Mouse (Mus musculus) ZHBTc4 (cell line): ENCODE data around the gene Ctss.

ENCODE experiments used
- DNase-seq: peaks from one replicate; pipeline ENCODE4 v3.0.0-alpha.2; 2011; ENCODE audit warnings: low read depth, low spot score

The Ctss gene

DNA sequence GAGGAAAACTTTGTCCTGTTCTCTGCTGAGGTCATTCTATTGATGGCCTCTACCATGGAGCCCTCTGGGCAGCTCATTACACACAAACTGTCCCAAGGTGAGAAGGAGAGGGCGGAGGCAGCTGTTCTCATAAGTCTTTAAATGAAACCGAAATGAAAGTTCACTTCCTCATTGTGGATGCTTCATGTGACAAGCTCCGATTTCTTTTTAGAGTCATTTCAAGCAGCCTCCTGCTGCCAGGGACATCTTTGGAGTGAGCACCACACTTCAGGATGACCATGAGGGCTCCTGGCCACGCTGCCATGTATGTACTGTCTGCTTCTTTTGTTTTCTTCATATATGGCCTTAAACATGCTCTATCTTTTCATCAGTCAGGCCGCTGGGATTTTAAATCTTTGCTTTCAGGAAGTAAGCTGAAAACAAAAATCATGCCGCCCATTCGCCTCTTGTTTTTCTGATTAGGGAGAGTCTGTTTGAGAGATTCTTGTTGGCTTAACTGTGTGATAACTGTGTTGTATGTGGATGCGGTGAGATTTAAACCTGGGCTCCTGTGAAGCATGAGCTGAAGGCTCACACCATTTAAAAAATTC, at the start of gene Ctss:
Gene Ctss, plus strand, starts transcription at position 165 of the 590 bp plus-strand sequence.
- DNase-seq = no peak

DNA sequence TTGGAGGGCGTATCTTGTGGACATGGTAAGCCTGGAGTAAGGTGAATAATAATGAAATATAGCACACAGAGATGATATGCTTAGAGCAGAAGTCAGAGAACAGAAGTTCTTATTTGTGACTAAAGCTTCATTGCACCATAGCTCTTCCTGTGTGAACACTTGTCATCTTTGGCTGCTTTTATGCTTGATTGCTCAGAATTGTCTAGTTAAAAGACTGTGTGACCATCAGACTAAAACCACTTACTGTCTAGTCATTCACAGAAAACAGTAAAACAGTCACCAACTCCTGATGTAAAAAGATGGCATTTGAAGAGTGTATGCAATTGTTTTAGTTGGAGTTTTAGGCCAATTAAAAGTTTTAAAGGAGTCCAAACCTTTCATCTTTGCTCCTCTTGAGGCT, 47.6 kb upstream of the Ctss start:
- DNase-seq = no peak

- DNase-seq = no peak
Measured at GRCm38 (mm10) chr3:95486421-95486820, 40.2 kb upstream of the Ctss start.

GRCm38 (mm10) chr3:95488679-95489078, 37.9 kb upstream of the Ctss start:
- no peak for DNase-seq

DNA sequence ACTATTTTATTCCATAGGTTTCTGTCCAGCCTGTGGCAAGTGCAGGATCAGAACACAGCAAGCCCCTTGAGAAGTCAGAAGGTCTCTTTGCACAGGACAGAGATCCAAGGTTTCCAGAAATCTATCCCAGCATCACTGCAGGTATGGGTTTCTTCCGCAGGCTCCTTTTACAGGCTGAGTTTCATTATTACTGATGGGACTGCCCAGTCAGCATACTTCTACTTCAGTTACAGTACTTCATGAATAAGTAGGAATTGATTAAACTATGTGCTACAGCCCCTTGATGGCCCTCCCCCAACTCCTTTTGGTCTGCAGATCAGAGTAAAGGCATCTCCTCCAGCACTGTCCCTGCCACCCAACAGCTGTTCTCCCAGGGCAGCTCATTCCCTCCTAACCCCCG, 36.3 kb upstream of the Ctss start:
- DNase-seq = no peak

GRCm38 (mm10) chr3:95494342-95494741, 32.2 kb upstream of the Ctss start:
- no peak for DNase-seq

DNA sequence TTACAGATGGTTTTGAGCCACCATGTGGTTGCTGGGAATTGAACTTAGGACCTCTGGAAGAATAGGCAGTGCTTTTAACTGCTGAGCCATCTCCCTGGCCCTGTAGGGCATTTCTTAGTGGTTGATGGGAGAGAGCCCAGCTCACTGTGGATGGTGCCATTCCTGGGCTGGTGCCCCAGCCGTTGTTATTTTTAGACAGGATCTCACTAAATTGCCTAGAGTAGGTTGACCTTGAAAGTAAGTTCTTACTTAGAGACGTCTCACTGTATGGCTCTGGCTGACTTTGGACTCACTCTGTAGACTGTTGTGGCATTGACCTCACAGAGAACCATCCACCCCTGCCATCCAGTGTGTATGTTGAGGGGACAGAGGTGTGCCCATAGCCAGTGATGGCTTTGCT, 28.4 kb upstream of the Ctss start:
- no peak for DNase-seq

DNA sequence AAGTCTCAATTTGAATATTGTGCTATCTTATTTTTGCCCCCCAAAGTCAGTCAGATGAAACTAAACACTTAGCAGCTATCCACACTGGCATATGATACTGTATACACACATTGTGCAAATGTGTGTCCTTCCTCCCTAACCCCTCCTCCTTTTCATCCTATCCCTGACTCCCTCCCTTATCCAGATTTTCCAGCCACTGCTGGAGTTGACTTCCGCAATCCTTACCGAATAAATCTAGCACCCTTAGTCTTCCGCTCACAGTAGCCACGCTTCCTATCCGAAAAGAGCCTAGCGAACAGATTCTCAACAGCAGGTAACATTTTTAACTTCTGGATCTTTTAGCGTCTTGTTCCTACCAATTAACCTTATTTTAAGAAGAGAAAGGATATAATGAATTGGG, 27.6 kb upstream of the Ctss start, which contains the start of gene Ctsk:
Gene Ctsk, plus strand, starts transcription at position 233 of the 400 bp plus-strand sequence.
- no peak for DNase-seq

DNA sequence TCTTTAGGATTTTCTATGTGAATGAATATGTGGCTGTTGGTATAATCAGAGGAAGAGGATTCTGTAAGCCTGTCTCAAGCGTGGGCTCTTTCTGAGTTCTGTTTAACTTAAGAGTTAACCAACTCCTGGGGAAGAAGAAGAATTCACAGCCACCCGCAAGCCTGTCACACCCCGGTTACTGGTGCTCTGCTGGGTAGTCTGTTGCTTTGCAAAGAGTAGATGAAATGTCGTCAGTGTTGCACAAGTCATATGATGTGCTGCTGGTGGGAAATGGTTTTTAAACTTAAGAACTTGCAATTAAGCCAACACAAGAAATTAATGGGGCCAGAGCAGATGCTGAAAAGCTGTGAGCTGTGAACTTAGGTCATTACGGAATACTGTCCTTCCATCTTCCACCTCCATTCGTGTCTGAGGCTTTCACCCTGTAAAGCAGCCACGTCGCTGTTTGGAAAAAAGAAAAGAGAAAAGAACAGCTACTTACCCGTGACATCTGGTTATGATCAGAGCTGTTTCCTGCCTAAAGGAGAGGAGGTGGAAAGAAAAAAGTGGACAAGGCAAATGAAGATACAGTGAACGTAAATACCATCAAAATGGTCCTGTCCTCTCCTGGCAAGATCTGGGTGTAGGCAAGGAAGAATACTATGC, 27.0 kb upstream of the Ctss start:
- no peak for DNase-seq

DNA sequence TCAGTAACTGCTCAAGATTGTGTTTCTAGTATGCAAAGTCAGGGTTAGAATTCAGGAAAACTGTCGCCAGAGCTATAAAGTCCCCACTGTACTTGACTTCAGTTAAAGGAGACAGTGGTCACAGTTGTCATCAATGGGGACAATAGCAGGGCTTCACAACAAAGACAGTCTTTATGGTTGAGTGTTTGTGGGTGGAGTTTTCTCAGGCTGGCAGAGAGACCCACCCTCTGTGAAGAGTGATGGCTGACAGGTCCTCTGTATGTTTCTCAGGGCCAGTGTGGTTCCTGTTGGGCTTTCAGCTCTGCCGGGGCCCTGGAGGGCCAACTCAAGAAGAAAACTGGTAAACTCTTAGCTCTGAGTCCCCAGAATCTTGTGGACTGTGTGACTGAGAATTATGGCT, 24.3 kb upstream of the Ctss start:
- DNase-seq = peak; percentile 40

GRCm38 (mm10) chr3:95509348-95509747, 17.2 kb upstream of the Ctss start:
- no peak for DNase-seq

- DNase-seq = no peak
Measured at GRCm38 (mm10) chr3:95511611-95512180, 14.9 kb upstream of the Ctss start.

GRCm38 (mm10) chr3:95516614-95517041, 10.0 kb upstream of the Ctss start:
- DNase-seq = no peak

GRCm38 (mm10) chr3:95517493-95517898, 9.1 kb upstream of the Ctss start:
- DNase-seq = peak; percentile 82

- no peak for DNase-seq
Measured at GRCm38 (mm10) chr3:95518891-95519290, 7.7 kb upstream of the Ctss start.

GRCm38 (mm10) chr3:95519315-95519714, 7.3 kb upstream of the Ctss start:
- DNase-seq = no peak

- DNase-seq = no peak
Measured at GRCm38 (mm10) chr3:95520100-95520499, 6.5 kb upstream of the Ctss start.

GRCm38 (mm10) chr3:95521168-95521567, 5.4 kb upstream of the Ctss start:
- no peak for DNase-seq

- no peak for DNase-seq
Measured at GRCm38 (mm10) chr3:95523662-95524061, 2.9 kb upstream of the Ctss start.

DNA sequence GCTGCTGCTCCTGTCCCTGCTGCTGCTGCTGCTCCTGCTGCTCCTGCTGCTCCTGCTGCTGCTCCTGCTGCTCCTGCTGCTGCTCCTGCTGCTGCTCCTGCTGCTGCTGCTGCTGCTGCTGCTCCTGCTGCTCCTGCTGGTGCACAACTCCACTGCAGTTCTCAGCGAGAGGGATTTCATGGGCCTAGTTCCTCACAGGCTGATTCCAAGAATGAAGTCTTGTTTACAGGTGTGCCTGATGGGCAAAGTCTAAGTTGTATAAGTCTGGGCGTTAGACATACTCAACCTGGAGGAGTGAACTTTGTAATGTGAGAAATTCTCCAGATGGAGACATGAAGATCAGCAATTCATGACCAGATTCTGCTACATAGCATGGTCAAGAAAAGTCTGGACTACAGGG, 1.9 kb upstream of the Ctss start:
- DNase-seq = no peak

DNA sequence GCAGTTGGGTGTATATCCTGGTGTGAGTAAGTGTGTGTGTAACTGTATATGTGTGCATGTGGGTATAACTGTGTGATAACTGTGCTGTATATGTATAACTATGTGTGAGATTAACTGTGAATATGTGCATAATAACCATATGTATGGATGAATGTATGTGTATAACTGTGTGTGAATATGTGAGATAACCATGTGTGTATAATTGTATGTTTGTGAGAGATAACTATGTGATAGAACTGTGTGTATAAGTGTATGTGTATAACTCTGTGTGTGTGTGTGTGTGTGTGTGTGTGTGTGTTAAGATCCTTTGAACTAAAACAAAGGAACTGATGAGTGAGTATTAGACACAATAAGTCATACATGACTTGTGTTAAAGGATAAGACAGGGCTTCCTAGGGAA, 475 bp upstream of the Ctss start:
- no peak for DNase-seq

GRCm38 (mm10) chr3:95529814-95530213, 3.2 kb downstream of the Ctss start:
- DNase-seq = no peak

- DNase-seq = peak; percentile 58
Measured at GRCm38 (mm10) chr3:95531025-95531424, 4.4 kb downstream of the Ctss start.
